Comparison of ENCODE assay signal across 8 mouse cellular contexts in the genomic region with DNA sequence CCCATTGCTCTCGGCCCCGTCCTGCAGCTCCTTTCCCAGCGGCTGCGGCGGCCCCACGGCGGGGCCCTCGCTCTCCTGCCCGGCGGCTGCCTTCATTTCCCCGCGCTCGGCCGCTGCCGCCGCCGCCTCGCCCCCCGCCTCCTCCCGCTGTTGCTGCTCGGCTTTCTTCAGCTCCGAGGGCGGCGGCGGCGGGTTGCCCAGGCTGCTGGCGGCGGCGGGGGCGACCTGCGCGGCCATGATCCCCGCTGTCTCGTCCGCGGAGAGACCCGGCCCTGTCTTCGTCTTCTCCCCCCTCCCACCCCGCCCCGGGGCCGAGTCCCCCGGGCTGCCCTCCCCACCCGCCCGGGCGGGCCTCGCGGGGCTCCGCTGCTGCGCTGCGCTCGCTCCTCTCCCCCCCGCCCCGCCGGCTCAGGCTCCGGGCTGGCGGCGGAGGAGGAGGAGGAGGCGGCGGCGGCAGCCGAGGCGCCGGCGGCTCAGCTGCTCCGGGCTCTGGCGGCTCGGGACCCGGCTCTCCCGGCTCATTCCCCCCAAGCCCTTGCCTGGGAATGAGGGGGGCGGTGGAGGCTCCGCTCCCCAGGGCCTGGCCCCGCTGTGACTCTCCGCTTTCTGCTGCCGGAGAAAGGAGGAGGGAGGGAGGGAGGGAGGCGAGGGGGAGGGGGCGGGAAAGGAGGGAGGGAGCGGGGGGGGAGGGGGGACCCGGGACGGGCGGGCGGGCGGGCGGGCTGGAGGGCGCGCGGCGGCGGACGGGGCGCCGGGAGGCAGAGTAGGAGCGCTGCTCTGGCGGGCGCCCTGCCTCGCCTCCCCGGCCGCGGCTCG. TPM values are rescaled to one million over a fixed set of nuclear protein-coding genes. Genes with fewer than 3 reads are reported as not detected.
A peak's percentile ranks its signal among the peaks of the same experiment; 100 is the strongest.
DNase-seq lines count a peak whose midpoint lies in the region; ATAC-seq and TF ChIP-seq lines count a peak whose summit lies in the region.

No protein-coding gene starts in this region.

- H3K9ac ChIP-seq in limb, embryonic 14.5 days (ENCODE audit: low read depth, low read length, severe bottlenecking): peak overlapping the region; percentile 100
- H3K9ac ChIP-seq in stomach, embryonic 15.5 days: peak overlapping the region; percentile 100

- 6% methylated on average over 32 of the region's 99 CpGs for WGBS in limb, embryonic 14.5 days
- WGBS in stomach, embryonic 15.5 days: 1% methylated on average over 63 of the region's 99 CpGs

- no peaks in the 10 kb centered on the region for H3K27me3 ChIP-seq in limb, embryonic 14.5 days (ENCODE audit: control insufficient read depth, insufficient read depth, low read length)
- no peaks in the 10 kb centered on the region for H3K27me3 ChIP-seq in stomach, embryonic 15.5 days (replicated peaks)

- no peak for ATAC-seq in cerebellum, adult (ENCODE audit: insufficient number of reproducible peaks, low FRiP score, low TSS enrichment)
- ATAC-seq in limb, embryonic 14.5 days (ENCODE audit: low FRiP score, low read depth): peak; percentile 35
- peak; percentile 33 for ATAC-seq in stomach, embryonic 15.5 days (ENCODE audit: insufficient read depth, low FRiP score, low read depth)

- H3K4me2 ChIP-seq in limb, embryonic 14.5 days (replicated peaks; ENCODE audit: low read depth, low read length, severe bottlenecking): peak overlapping the region; percentile 91
- H3K4me2 ChIP-seq in stomach, embryonic 15.5 days: peak overlapping the region; percentile 93

- DNase-seq in cerebellum, adult 11 months: peak; percentile 66
- DNase-seq in gastrocnemius, postnatal 4 days (ENCODE audit: low spot score in 2 of 2): peak; percentile 50 to 72
- peak; percentile 64 for DNase-seq in kidney, adult 11 months
- DNase-seq in limb, embryonic 14.5 days (ENCODE audit: low spot score): peak; percentile 75
- DNase-seq in naive thymus-derived CD4-positive, alpha-beta T cell, adult 2 months (ENCODE audit: low read depth): peak; percentile 77

- H3K27ac ChIP-seq in cortical plate, adult 2 months (ENCODE audit: insufficient read depth, low read length): peak overlapping the region; percentile 99
- H3K27ac ChIP-seq in limb, embryonic 14.5 days (replicated peaks; ENCODE audit: low read depth, low read length): peak overlapping the region; percentile 100
- H3K27ac ChIP-seq in stomach, embryonic 15.5 days: peak overlapping the region; percentile 100

- TF ChIP-seq CTCF in cortical plate, adult 2 months (IDR thresholded peaks at IDR 0.05; ENCODE audit: extremely low read depth, insufficient read depth, low read length): no peak

- H3K4me1 ChIP-seq in cortical plate, adult 2 months (ENCODE audit: control insufficient read depth, insufficient read depth, low read length): peaks cover 10% of the 10 kb centered on the region
- H3K4me1 ChIP-seq in limb, embryonic 14.5 days (ENCODE audit: control insufficient read depth, insufficient read depth, low read length): peaks cover 32% of the 10 kb centered on the region
- peaks cover 40% of the 10 kb centered on the region for H3K4me1 ChIP-seq in stomach, embryonic 15.5 days

- no peaks in the 10 kb centered on the region for H3K9me3 ChIP-seq in limb, embryonic 14.5 days (ENCODE audit: control insufficient read depth, low read length)
- H3K9me3 ChIP-seq in stomach, embryonic 15.5 days: no peaks in the 10 kb centered on the region

- TF ChIP-seq POLR2A in cortical plate, adult 2 months (IDR thresholded peaks at IDR 0.05; ENCODE audit: extremely low read depth, insufficient read depth, low read length): 0 out of 2 replicates have a peak, but pooled peaks have one; percentile 34
- peak; percentile 76; the same call in 1 of the 2 replicates for TF ChIP-seq POLR2A in limb, embryonic 14.5 days (IDR thresholded peaks at IDR 0.05; ENCODE audit: borderline replicate concordance, extremely low read depth, insufficient read depth, insufficient read length)

- peak overlapping the region; percentile 48 for H3K4me3 ChIP-seq in cortical plate, adult 2 months (ENCODE audit: insufficient read depth, low read length)
- H3K4me3 ChIP-seq in limb, embryonic 14.5 days (replicated peaks; ENCODE audit: low read length): peak overlapping the region; percentile 100
- peak overlapping the region; percentile 98 for H3K4me3 ChIP-seq in stomach, embryonic 15.5 days (replicated peaks)

- peaks cover 10% of the 10 kb centered on the region for H3K36me3 ChIP-seq in limb, embryonic 14.5 days (ENCODE audit: control insufficient read depth, insufficient read depth, low read length)
- H3K36me3 ChIP-seq in stomach, embryonic 15.5 days: peaks cover 4% of the 10 kb centered on the region; the same call in 1 of the 2 replicates

RNA-seq across cellular contexts. Expression of gene Arid1a, which starts 3.0 kb away (rescaled TPM):
- polyA plus RNA-seq in cortical plate, adult 2 months (2012; rRNA removed): 44.3 and 45.1 TPM in 2 replicates
- total RNA-seq in gastrocnemius, postnatal 4 days (2021): 10 to 100 TPM; 55.0 to 55.5 TPM
- polyA plus RNA-seq in limb, embryonic 14.5 days (2012; rRNA removed): 70.8 and 87.1 TPM in 2 replicates
- polyA plus RNA-seq in limb, embryonic 14.5 days (2014; fragmentation: Nextera tagmentation; extraction: Ambion mirVana): 33.3 and 40.8 TPM in 2 replicates
- 27.0 and 29.2 TPM in 2 replicates for polyA plus RNA-seq in stomach, embryonic 15.5 days (2015; fragmentation: Nextera tagmentation; extraction: Ambion mirVana)

Comparison
In these comparisons a context has a peak if more than half of its experiments do, and no peak if none do; other contexts are left out.
1. H3K4me3 ChIP-seq: peak in every context shown above with its lines; median percentile 100 in limb, embryonic 14.5 days; 98 in stomach, embryonic 15.5 days; 48 in cortical plate, adult 2 months.